Mouse (Mus musculus): ENCODE measurements at regions not wholly inside any gene's neighbourhood (a gene's known extent, or its start where the extent isn't known, plus 50 kb on each side); places are given as distances from the start of the nearest gene placed in this dataset.
"Not testable (repeated sequence)": the region's sequence is repeated elsewhere in the genome, so short reads cannot be mapped to it uniquely, and the experiment has no call there.

- DNase-seq: no peak
These were observed 138.3 kb upstream of the Haao start for GRCm38 (mm10) chr17:83985916-83986578.

- DNase-seq: peak; percentile 66
These were observed 137.6 kb upstream of the Haao start for GRCm38 (mm10) chr17:83985333-83985790.

DNA sequence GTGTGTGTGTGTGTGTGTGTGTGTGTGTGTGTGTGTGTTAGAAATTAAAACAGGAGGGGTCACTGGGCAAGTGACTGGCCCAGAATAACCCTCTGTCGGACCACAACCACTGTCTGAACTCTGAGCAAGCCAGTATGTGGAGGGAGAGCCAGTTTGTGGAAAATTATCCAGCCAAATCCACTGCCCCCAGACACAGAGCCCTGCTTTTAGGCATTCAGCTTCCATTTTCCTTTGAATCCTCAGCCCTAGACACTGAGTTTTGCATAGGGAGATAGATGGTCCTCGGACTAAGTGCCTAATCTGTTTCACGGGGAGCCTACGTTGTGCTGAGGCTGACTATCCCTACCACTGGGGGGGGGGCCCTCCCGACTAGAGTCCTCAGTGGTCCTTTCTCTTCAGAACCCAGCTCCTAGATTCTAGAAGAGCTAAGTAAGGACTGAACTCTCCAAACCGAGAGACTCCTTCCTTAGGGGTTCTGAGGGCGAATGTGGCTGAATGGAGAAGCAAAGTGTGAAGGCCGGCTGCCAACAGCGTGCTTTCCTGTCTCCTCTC, 136.2 kb upstream of the Haao start:
- DNase-seq: no peak

- DNase-seq: peak; percentile 88
These were observed 135.5 kb upstream of the Haao start for GRCm38 (mm10) chr17:83983070-83983836.

DNA sequence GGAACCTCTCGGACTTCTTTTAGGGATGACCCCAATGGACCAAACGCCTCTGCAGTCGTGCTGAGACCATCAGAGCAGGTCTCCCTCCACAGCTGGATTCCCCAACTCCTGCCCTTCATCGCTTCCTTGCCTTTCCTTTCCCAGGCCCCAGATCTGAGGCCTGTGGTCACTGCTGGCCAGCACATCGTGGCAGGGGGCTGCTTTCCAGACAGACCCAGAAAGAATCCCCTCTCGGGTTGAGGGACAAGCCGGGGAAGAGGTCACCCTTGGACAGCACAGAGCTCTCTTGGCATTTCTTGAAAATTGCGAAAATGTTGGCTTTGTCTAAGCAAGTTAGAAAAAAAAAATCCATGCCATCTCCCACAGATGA, 134.9 kb upstream of the Haao start:
- no peak for DNase-seq

DNA sequence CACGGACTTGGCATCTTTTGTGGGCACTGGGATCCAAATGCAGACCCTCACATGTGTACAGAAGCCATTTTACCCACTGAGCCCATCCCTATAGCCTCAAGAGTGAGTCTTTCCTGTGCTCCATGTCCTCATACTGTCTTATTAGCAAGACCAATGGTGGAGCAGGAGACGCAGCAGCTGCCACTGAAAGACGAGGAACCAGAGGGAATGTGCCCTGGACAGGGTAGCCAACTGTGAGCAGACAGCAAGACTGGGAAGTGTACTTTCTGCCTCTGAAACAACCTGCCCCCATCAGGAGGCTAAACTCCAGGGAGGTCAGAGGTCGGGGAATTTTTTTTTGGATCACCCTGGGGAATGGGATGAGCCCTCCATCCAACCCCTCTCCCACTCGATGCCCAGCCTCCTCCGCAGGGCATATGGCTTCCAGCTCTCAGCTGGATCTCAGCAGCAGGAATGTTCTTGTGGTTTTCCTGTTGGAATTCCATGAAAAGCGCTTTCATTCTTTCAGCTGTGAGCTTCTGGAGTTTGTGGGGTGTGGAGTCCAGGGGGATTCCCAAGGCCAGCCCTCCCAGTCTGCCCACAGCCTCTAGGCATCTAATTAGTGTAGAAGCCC, 131.2 kb upstream of the Haao start:
- no peak for DNase-seq

DNA sequence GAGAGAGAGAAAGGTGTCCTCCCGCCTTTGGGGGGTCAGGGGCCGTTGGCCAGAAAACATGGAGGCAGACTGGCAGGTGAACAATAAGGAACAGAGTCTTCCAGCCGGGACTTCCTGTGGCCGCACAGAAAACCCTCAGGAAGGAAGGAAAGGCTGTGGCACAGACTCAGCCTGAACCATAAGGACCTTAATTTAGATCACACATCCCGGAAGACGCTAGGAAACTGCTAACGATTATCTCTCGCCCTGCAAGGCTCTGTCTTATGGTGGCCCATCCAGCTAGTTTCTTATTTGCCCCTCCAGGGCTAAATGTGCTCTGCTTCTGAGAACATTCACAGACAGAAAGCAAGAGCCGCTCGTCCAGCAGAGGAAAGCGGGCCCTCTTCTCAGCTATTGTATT, 130.0 kb upstream of the Haao start:
- no peak for DNase-seq

GRCm38 (mm10) chr17:83975813-83976212, 128.1 kb upstream of the Haao start:
- no peak for DNase-seq

DNA sequence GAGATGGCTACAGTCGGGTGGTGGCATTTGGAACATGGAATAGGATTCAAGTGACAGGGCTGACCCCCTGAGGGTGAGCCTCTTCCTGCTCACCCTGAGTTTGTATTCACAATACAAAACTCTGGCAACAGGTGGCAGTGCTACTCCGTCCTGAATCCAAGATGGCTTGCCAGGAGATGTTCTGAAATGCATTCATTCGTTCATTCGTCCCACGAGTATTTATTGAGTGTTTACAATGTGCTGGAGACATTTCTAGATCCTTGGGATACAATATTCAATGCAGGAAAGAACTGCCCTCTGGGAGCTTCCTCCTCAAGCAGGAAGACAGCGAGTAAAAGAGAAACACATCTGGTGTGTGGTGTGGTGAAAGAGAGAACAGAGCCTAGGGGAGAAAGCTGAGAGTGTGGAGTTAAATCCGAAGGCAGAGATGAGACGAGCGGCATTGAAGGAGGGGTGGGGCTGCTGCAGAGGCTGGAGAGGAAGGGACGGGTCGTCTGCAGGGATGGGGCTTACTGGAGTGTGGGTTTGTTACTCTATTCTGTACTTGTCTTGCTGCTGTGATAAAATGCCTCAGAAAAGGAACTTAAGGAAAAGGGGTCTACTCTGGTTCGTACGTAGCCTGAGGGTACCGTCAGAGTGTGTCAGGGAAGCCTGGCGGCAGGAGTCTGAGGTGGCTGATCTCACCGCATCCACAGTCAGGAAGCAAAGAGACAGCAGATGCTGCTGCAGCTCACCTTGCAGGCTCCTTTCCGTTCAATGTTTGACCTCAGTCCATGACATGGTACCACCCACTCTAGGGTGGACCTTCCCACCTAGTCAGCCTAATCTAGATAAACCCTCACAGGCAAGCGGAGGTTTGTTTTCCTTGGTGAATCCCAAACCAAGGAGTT, 125.9 kb upstream of the Haao start:
- DNase-seq: peak; percentile 69

DNA sequence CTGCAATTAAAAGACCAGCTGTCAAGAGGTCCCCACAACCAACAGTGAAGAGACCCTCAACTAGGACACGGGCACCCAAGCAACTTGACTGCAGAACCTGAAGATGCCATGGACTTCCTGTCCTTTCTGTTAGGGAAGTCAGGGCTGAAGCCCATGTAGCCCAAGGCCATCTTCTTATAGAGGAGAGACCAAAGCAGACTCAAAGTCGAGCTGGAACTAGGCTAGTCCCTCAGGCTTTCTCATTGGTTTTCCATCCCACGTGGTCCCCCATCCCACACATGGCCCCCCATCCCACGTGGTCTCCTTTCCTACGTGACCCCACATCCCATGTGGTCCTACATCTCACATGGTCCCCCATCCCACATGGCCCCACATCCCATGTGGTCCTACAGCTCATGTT, 125.1 kb upstream of the Haao start:
- no peak for DNase-seq

DNA sequence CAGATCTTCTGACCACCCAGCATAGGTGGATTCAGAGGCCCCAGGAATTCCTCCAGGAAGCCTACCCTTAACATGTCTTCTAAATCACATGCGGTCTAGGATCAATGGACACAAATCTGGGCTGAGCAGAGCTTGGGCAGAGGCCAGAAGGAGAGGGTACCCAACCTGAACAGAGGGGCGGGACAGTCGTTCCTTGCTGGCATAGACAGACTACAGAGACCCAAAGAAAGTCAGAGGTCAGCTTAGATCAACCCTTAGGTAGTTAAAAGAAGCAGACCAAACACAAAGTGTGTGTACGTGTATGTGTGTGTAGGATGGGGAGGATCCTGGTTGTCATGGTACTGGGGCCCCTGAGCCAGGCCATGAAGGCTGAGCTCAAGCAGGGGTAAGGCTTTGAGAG, 124.7 kb upstream of the Haao start:
- DNase-seq: no peak

GRCm38 (mm10) chr17:83972026-83972425, 124.3 kb upstream of the Haao start:
- DNase-seq: no peak

GRCm38 (mm10) chr17:83969407-83969826, 121.7 kb upstream of the Haao start:
- DNase-seq: no peak

GRCm38 (mm10) chr17:83968124-83968523, 120.4 kb upstream of the Haao start:
- not testable (repeated sequence) for DNase-seq

GRCm38 (mm10) chr17:83967007-83967406, 119.2 kb upstream of the Haao start:
- no peak for DNase-seq

DNA sequence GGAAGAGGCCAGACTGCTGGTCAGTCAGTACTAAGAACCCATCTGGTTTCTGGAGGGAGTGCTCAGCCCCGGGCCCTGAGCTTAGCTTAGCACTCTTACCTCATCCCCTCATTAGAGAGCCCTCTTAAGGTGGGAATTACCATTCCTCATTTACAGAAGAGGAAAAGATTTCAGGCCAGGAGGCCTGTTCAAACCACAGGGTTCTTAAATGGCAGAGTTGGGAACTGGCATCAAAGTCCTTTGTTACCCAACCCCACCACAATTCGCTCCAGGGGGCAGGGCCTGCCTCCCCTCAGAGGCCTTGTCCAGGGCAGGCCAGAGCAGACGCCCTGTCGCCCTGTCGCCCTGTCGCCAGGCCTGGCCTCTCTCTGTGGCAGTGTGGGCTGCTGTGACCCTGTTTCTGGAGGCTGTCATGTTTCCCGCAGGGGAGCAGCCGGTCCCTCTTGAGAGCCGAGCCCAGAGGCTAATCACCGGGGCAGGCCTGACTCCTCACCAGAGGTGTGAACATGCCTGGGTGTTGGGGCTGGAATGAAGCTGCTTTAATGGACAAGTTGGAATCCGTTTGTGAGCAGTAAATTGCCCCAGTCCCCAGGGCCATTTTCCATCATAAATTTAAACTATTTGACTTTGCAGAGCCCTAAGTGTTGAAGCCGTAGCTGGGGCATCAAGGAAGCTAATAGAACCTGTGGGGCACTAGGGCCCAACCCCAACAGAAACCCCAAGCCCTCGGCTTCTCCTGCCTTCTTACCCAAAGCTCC, 116.9 kb upstream of the Haao start:
- DNase-seq: no peak

GRCm38 (mm10) chr17:83963561-83963960, 115.8 kb upstream of the Haao start:
- no peak for DNase-seq

DNA sequence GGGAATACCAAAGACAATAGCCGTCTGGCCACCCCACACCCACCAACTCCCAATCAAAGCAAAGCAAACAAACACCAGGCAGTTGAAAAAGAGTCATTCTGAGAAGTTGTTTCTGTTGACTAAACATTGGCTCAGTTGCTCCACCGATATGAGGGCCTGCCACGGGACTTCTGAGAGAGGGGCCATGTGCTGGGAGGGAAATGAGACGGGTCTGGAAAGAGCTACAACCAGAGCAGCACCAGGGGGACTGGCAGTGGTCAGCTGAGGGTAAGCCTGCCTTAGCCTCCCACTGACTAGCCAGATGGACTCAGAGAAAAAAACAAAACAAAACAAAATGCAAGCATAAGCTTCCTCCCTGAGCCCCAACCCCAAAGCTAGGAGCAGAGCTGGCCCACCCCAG, 115.1 kb upstream of the Haao start:
- DNase-seq: no peak

- no peak for DNase-seq
These were observed 114.4 kb upstream of the Haao start for GRCm38 (mm10) chr17:83962126-83962525.

- no peak for DNase-seq
These were observed 113.1 kb upstream of the Haao start for GRCm38 (mm10) chr17:83960821-83961220.

DNA sequence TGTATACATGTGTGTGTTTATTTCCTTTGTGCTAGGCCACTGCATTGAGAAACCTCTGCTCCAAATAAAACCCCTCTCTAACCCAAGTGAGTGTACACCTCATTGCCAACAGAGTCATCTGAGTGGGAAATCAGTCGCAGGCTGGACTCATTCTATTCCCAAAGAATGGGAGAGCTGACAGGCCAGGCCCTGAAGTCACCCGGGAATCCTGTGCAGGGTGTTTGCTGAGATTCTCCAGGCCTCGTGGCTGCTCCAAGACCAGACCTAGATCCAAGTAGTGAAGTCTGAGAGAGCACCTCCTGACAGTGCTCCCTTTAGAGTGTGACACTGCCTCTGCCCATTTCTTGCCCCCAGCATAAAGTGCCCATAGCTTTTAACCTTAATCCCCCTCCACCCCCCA, 112.4 kb upstream of the Haao start:
- no peak for DNase-seq

All from kidney, postnatal 14 days (tissue).